Mouse (Mus musculus) kidney, embryonic 15.5 days (tissue): ENCODE data around the gene Ces2c. TPM values are rescaled to one million over a fixed set of nuclear protein-coding genes. Genes with fewer than 3 reads are reported as not detected.
"Not testable (repeated sequence)": the region's sequence is repeated elsewhere in the genome, so short reads cannot be mapped to it uniquely, and the experiment has no call there.

Source experiments
- ATAC-seq: fragments of 200-750 bp; cut with Nextera tagmentation; replicated peaks from 2 replicates; pipeline ENCODE4 v1.8.0; 2017; ENCODE audit warnings: moderate TSS enrichment; ENCODE audit not compliant: low FRiP score
- H3K27ac ChIP-seq: fragments of 300-500 bp; sonication (generic); 2 replicates; pipeline ENCODE4 v1.5.1; 2015; ENCODE audit warnings: mild to moderate bottlenecking, inconsistent platforms
- H3K27me3 ChIP-seq: fragments of 300-500 bp; sonication (generic); 2 replicates; pipeline ENCODE4 v1.6.1; 2015; ENCODE audit warnings: inconsistent platforms
- H3K36me3 ChIP-seq: fragments of 300-500 bp; sonication (generic); 2 replicates; pipeline ENCODE4 v1.6.1; 2015; ENCODE audit warnings: inconsistent platforms
- H3K4me1 ChIP-seq: fragments of 300-500 bp; sonication (generic); 2 replicates; pipeline ENCODE4 v1.6.1; 2015; ENCODE audit warnings: inconsistent platforms
- H3K4me2 ChIP-seq: fragments of 300-500 bp; sonication (generic); 2 replicates; pipeline ENCODE4 v1.6.1; 2015; ENCODE audit warnings: moderate library complexity, mild to moderate bottlenecking, inconsistent platforms
- H3K4me3 ChIP-seq: fragments of 300-500 bp; sonication (generic); replicated peaks from 2 replicates; pipeline ENCODE4 v1.5.1; 2015; ENCODE audit warnings: mild to moderate bottlenecking, inconsistent platforms
- H3K9ac ChIP-seq: fragments of 300-500 bp; sonication (generic); 2 replicates; pipeline ENCODE4 v1.6.1; 2015; ENCODE audit warnings: mild to moderate bottlenecking, inconsistent platforms
- H3K9me3 ChIP-seq: fragments of 300-500 bp; sonication (generic); replicated peaks from 2 replicates; pipeline ENCODE4 v1.6.1; 2016; ENCODE audit warnings: inconsistent platforms
- WGBS: fragments of 180-500 bp; shearing (Covaris S2); methylation state at CpG from one replicate; pipeline ENCODE4 v1.1.7; 2015; ENCODE audit warnings: mixed read lengths; 5-methylcytosine and 5-hydroxymethylcytosine counted together
- polyA plus RNA-seq: library from polyadenylated mRNA; unstranded; fragments of >200 nt; fragmentation: Nextera tagmentation; extraction: Ambion mirVana; gene quantifications from 2 replicates; pipeline ENCODE4 v1.2.1, GENCODE M21; 2015

Ces2c gene
- polyA plus RNA-seq, 1 experiment from 2014 or later = 0.08 TPM

GRCm38 (mm10) chr8:104868876-104869275, 22.0 kb downstream of the Ces2c start:
- H3K4me1 ChIP-seq, H3K4me3 ChIP-seq, H3K9me3 ChIP-seq, H3K4me2 ChIP-seq, H3K9ac ChIP-seq, H3K27me3 ChIP-seq, H3K36me3 ChIP-seq, H3K27ac ChIP-seq, ATAC-seq: not testable (repeated sequence)
- no CpG with 5 or more reads among the region's 2 CpGs for WGBS

- not testable (repeated sequence) for H3K36me3 ChIP-seq, H3K27me3 ChIP-seq, H3K27ac ChIP-seq, H3K9ac ChIP-seq, H3K4me1 ChIP-seq, H3K4me3 ChIP-seq, H3K4me2 ChIP-seq, ATAC-seq, H3K9me3 ChIP-seq
- WGBS = no CpG with 5 or more reads among the region's 4 CpGs
Measured at GRCm38 (mm10) chr8:104886223-104886926, 39.5 kb downstream of the Ces2c start.

- Histone ChIP-seq H3K4me1 (no peaks in the 10 kb centered on the region), H3K36me3 (no peaks in the 10 kb centered on the region), H3K9me3 (no peaks in the 10 kb centered on the region), H3K4me3 (no peak overlapping the region), H3K4me2 (no peak overlapping the region), H3K27ac (no peak overlapping the region), H3K9ac (no peak overlapping the region), H3K27me3 (no peaks in the 10 kb centered on the region)
- WGBS = 86% methylated on average over 2 of the region's 2 CpGs
- ATAC-seq = no peak
Measured at GRCm38 (mm10) chr8:104901746-104902145, 54.9 kb downstream of the Ces2c start.

Other genes starting within 250 kb of the Ces2c start
- gene Cdh16, start 222.7 kb upstream of the Ces2c start, polyA plus RNA-seq = 238 and 241 TPM in 2 replicates
- 11.8 and 15.7 TPM in 2 replicates for gene Rrad, start 215.7 kb upstream of the Ces2c start, polyA plus RNA-seq
- 104 and 110 TPM in 2 replicates for gene Ciao2b, start 205.1 kb upstream of the Ces2c start, polyA plus RNA-seq
- 0.31 and 0.48 TPM in 2 replicates for gene Ces2a, start 113.1 kb upstream of the Ces2c start, polyA plus RNA-seq
- 0.63 and 0.69 TPM in 2 replicates for gene Ces2b, start 15.5 kb upstream of the Ces2c start, polyA plus RNA-seq
- 0.78 and 1.6 TPM in 2 replicates for gene Ces2e, start 79.2 kb downstream of the Ces2c start, polyA plus RNA-seq
- 0.05 TPM in 1 of 2 replicates, not detected in the other for gene Ces2f, start 100.3 kb downstream of the Ces2c start, polyA plus RNA-seq
- gene Ces2g, start 114.7 kb downstream of the Ces2c start, polyA plus RNA-seq = 0.44 and 0.77 TPM in 2 replicates
- gene Ces2h, start 153.8 kb downstream of the Ces2c start, polyA plus RNA-seq = not detected in 2 replicates
- gene Ces3a, start 201.5 kb downstream of the Ces2c start, polyA plus RNA-seq = not detected in 2 replicates
- gene Ces3b, start 236.7 kb downstream of the Ces2c start, polyA plus RNA-seq = not detected in 2 replicates